Mouse (Mus musculus) effector memory CD4-positive, alpha-beta T cell, adult 5 months (primary cell): ENCODE measurements around the gene Cdhr3. TPM values are rescaled to one million over a fixed set of nuclear protein-coding genes. Genes with fewer than 3 reads are reported as not detected.

Experiments
- polyA plus RNA-seq: library from polyadenylated mRNA; unstranded; fragments of 100-300 nt; shearing (Covaris generic); gene quantifications from one replicate; pipeline ENCODE4 v1.2.1, GENCODE M21; 2017

Gene Cdhr3
- polyA plus RNA-seq: 0.36 TPM

GRCm38 (mm10) chr12:33092775-33093174, at the start of gene Cdhr3:
Cdhr3 (minus strand) TSS chr12:33092875.

Other genes starting within 250 kb of the Cdhr3 start
- gene Sypl, start 139.0 kb downstream of the Cdhr3 start, polyA plus RNA-seq: 41.9 TPM
- gene Atxn7l1, start 54.8 kb upstream of the Cdhr3 start, polyA plus RNA-seq: 123 TPM